Mouse (Mus musculus) liver, embryonic 14.5 days (tissue): Measurements from ENCODE around the gene Hdac9.

Experiments
- CTCF ChIP-seq: IDR thresholded peaks from 2 replicates; pipeline ENCODE4 v1.5.1; 2016; ENCODE audit warnings: antibody characterized with exemption, low read depth, control low read depth
- EP300 ChIP-seq: IDR thresholded peaks from 2 replicates; pipeline ENCODE4 v1.6.1; 2016; ENCODE audit warnings: antibody characterized with exemption, low read depth

GRCm38 (mm10) chr12:34378637-34379036 lies 538.3 kb downstream of the Hdac9 start:
- no peak for TF ChIP-seq CTCF
- no peak for TF ChIP-seq EP300
